Mouse (Mus musculus): ENCODE measurements around the gene Adgrv1. TPM values are rescaled to one million over a fixed set of nuclear protein-coding genes. Genes with fewer than 3 reads are reported as not detected.

Gene Adgrv1
- polyA plus RNA-seq, 1 experiment from 2014 or later = 0.83 TPM

GRCm38 (mm10) chr13:81578692-81579091 lies 54.3 kb downstream of the Adgrv1 start:
- WGBS = 62% methylated on average over 8 of the region's 8 CpGs

GRCm38 (mm10) chr13:81570241-81570821 lies 62.6 kb downstream of the Adgrv1 start:
- peak; percentile 53 for ATAC-seq
- no peaks in the 10 kb centered on the region for H3K36me3 ChIP-seq
- 44% methylated on average over 12 of the region's 12 CpGs for WGBS
- peak overlapping the region; percentile 40 for H3K4me2 ChIP-seq (replicated peaks)
- H3K27me3 ChIP-seq (replicated peaks) = no peaks in the 10 kb centered on the region
- no peak overlapping the region for H3K9ac ChIP-seq
- H3K27ac ChIP-seq = no peak overlapping the region
- H3K4me3 ChIP-seq (replicated peaks) = no peak overlapping the region
- no peaks in the 10 kb centered on the region; the same call in 1 of the 2 replicates for H3K4me1 ChIP-seq (replicated peaks)
- no peaks in the 10 kb centered on the region for H3K9me3 ChIP-seq

More at GRCm38 (mm10) chr13:81578692-81579091, 54.3 kb downstream of the Adgrv1 start:
- H3K4me2 ChIP-seq (replicated peaks) = no peak overlapping the region
- H3K4me3 ChIP-seq (replicated peaks) = no peak overlapping the region
- ATAC-seq = no peak
- no peak overlapping the region for H3K9ac ChIP-seq
- H3K36me3 ChIP-seq = no peaks in the 10 kb centered on the region
- H3K27me3 ChIP-seq (replicated peaks) = no peaks in the 10 kb centered on the region
- H3K27ac ChIP-seq = no peak overlapping the region
- no peaks in the 10 kb centered on the region for H3K4me1 ChIP-seq (replicated peaks)
- H3K9me3 ChIP-seq = no peaks in the 10 kb centered on the region

GRCm38 (mm10) chr13:81550024-81550423 lies 82.9 kb downstream of the Adgrv1 start:
- no peaks in the 10 kb centered on the region for H3K4me1 ChIP-seq (replicated peaks)
- H3K27ac ChIP-seq = no peak overlapping the region
- H3K9me3 ChIP-seq = no peaks in the 10 kb centered on the region
- no peak overlapping the region for H3K9ac ChIP-seq
- no peaks in the 10 kb centered on the region for H3K27me3 ChIP-seq (replicated peaks)
- no peak overlapping the region for H3K4me2 ChIP-seq (replicated peaks)
- H3K36me3 ChIP-seq = no peaks in the 10 kb centered on the region
- 86% methylated on average over 1 of the region's 1 CpGs for WGBS
- H3K4me3 ChIP-seq (replicated peaks) = no peak overlapping the region
- ATAC-seq = no peak

- Histone ChIP-seq H3K4me1 (replicated peaks) (no peaks in the 10 kb centered on the region), H3K4me2 (replicated peaks) (no peak overlapping the region), H3K9ac (no peak overlapping the region), H3K27me3 (replicated peaks) (no peaks in the 10 kb centered on the region), H3K27ac (no peak overlapping the region), H3K36me3 (no peaks in the 10 kb centered on the region), H3K4me3 (replicated peaks) (no peak overlapping the region), H3K9me3 (no peaks in the 10 kb centered on the region)
- ATAC-seq = no peak
- WGBS = 92% methylated on average over 2 of the region's 2 CpGs
Observed at GRCm38 (mm10) chr13:81534916-81535315, 98.0 kb downstream of the Adgrv1 start.

- Histone ChIP-seq H3K27me3 (replicated peaks) (no peaks in the 10 kb centered on the region), H3K27ac (no peak overlapping the region), H3K9me3 (no peaks in the 10 kb centered on the region), H3K9ac (no peak overlapping the region), H3K36me3 (no peaks in the 10 kb centered on the region), H3K4me3 (replicated peaks) (no peak overlapping the region), H3K4me2 (replicated peaks) (no peak overlapping the region), H3K4me1 (replicated peaks) (no peaks in the 10 kb centered on the region)
- no peak for ATAC-seq
- 50% methylated on average over 4 of the region's 4 CpGs for WGBS
Observed at GRCm38 (mm10) chr13:81526687-81527086, 106.3 kb downstream of the Adgrv1 start.

GRCm38 (mm10) chr13:81510142-81510541 lies 122.8 kb downstream of the Adgrv1 start:
- 83% methylated on average over 7 of the region's 7 CpGs for WGBS
- ATAC-seq = no peak
- no peaks in the 10 kb centered on the region for H3K4me1 ChIP-seq (replicated peaks)

GRCm38 (mm10) chr13:81497035-81497434 lies 135.9 kb downstream of the Adgrv1 start:
- H3K4me1 ChIP-seq (replicated peaks) = no peaks in the 10 kb centered on the region
- no peak overlapping the region for H3K4me3 ChIP-seq (replicated peaks)
- H3K27ac ChIP-seq = no peak overlapping the region
- no peak overlapping the region for H3K9ac ChIP-seq
- H3K36me3 ChIP-seq = no peaks in the 10 kb centered on the region
- H3K27me3 ChIP-seq (replicated peaks) = no peaks in the 10 kb centered on the region
- ATAC-seq = peak; percentile 28; the same call in 1 of the 2 replicates
- H3K4me2 ChIP-seq (replicated peaks) = no peak overlapping the region
- WGBS = 45% methylated on average over 3 of the region's 3 CpGs
- H3K9me3 ChIP-seq = no peaks in the 10 kb centered on the region

More at GRCm38 (mm10) chr13:81510142-81510541, 122.8 kb downstream of the Adgrv1 start:
- Histone ChIP-seq H3K4me3 (replicated peaks) (no peak overlapping the region), H3K9me3 (no peaks in the 10 kb centered on the region), H3K36me3 (no peaks in the 10 kb centered on the region), H3K9ac (no peak overlapping the region), H3K27me3 (replicated peaks) (no peaks in the 10 kb centered on the region), H3K4me2 (replicated peaks) (no peak overlapping the region), H3K27ac (no peak overlapping the region)

- ATAC-seq = no peak
- Histone ChIP-seq H3K9me3 (no peaks in the 10 kb centered on the region), H3K4me1 (replicated peaks) (no peaks in the 10 kb centered on the region), H3K9ac (no peak overlapping the region), H3K27ac (no peak overlapping the region), H3K36me3 (no peaks in the 10 kb centered on the region), H3K4me2 (replicated peaks) (no peak overlapping the region), H3K27me3 (replicated peaks) (no peaks in the 10 kb centered on the region), H3K4me3 (replicated peaks) (no peak overlapping the region)
- 79% methylated on average over 7 of the region's 7 CpGs for WGBS
Observed at GRCm38 (mm10) chr13:81491971-81492370, 141.0 kb downstream of the Adgrv1 start.

GRCm38 (mm10) chr13:81486980-81487379 lies 146.0 kb downstream of the Adgrv1 start:
- H3K36me3 ChIP-seq = no peaks in the 10 kb centered on the region
- H3K27me3 ChIP-seq (replicated peaks) = no peaks in the 10 kb centered on the region
- H3K9me3 ChIP-seq = no peaks in the 10 kb centered on the region
- H3K4me2 ChIP-seq (replicated peaks) = no peak overlapping the region
- H3K27ac ChIP-seq = no peak overlapping the region
- ATAC-seq = peak; percentile 56; the same call in 1 of the 2 replicates
- H3K4me3 ChIP-seq (replicated peaks) = no peak overlapping the region
- no peaks in the 10 kb centered on the region for H3K4me1 ChIP-seq (replicated peaks)
- H3K9ac ChIP-seq = no peak overlapping the region

GRCm38 (mm10) chr13:81473750-81474149 lies 159.2 kb downstream of the Adgrv1 start:
- Histone ChIP-seq H3K27ac (no peak overlapping the region), H3K4me2 (replicated peaks) (no peak overlapping the region), H3K4me3 (replicated peaks) (no peak overlapping the region), H3K27me3 (replicated peaks) (no peaks in the 10 kb centered on the region), H3K9me3 (no peaks in the 10 kb centered on the region), H3K36me3 (no peaks in the 10 kb centered on the region), H3K4me1 (replicated peaks) (no peaks in the 10 kb centered on the region), H3K9ac (no peak overlapping the region)
- ATAC-seq = no peak

- Histone ChIP-seq H3K27me3 (replicated peaks) (no peaks in the 10 kb centered on the region), H3K36me3 (no peaks in the 10 kb centered on the region), H3K4me1 (replicated peaks) (no peaks in the 10 kb centered on the region), H3K4me3 (replicated peaks) (no peak overlapping the region), H3K9ac (no peak overlapping the region), H3K27ac (no peak overlapping the region), H3K4me2 (replicated peaks) (no peak overlapping the region), H3K9me3 (no peaks in the 10 kb centered on the region)
- no peak for ATAC-seq
- WGBS = 82% methylated on average over 4 of the region's 4 CpGs
Observed at GRCm38 (mm10) chr13:81466661-81467060, 166.3 kb downstream of the Adgrv1 start.

- H3K4me3 ChIP-seq (replicated peaks) = no peak overlapping the region
- H3K9me3 ChIP-seq = no peaks in the 10 kb centered on the region
- no peak overlapping the region for H3K27ac ChIP-seq
- no peak overlapping the region for H3K9ac ChIP-seq
- H3K4me2 ChIP-seq (replicated peaks) = no peak overlapping the region
- no peaks in the 10 kb centered on the region for H3K4me1 ChIP-seq (replicated peaks)
- no peaks in the 10 kb centered on the region for H3K27me3 ChIP-seq (replicated peaks)
- WGBS = 86% methylated on average over 3 of the region's 3 CpGs
- H3K36me3 ChIP-seq = no peaks in the 10 kb centered on the region
- no peak for ATAC-seq
Observed at GRCm38 (mm10) chr13:81465794-81466193, 167.2 kb downstream of the Adgrv1 start.

- Histone ChIP-seq H3K9ac (no peak overlapping the region), H3K4me3 (replicated peaks) (no peak overlapping the region), H3K27ac (no peak overlapping the region), H3K4me2 (replicated peaks) (no peak overlapping the region), H3K4me1 (replicated peaks) (no peaks in the 10 kb centered on the region), H3K27me3 (replicated peaks) (no peaks in the 10 kb centered on the region), H3K36me3 (no peaks in the 10 kb centered on the region), H3K9me3 (no peaks in the 10 kb centered on the region)
- ATAC-seq = no peak
- WGBS = 85% methylated on average over 4 of the region's 4 CpGs
Observed at GRCm38 (mm10) chr13:81449630-81450029, 183.3 kb downstream of the Adgrv1 start.

Data from intestine, embryonic 15.5 days (tissue).